Comparison of ENCODE assay signal across 21 mouse cellular contexts in genomic region chr11:81064006-81064405, GRCm38 (mm10).
DNase-seq lines count a peak whose midpoint lies in the region; ATAC-seq and TF ChIP-seq lines count a peak whose summit lies in the region.
"Had no signal": no experiment of that assay in that cellular context is flagged by ENCODE, and none has a peak within 500 bp of the region (broad histone marks: within the 10 kb centered on the region; RNA-seq: fewer than 3 reads in every experiment).

No protein-coding gene starts in this region.

- H3K4me2 ChIP-seq in liver, postnatal 0 days (ENCODE audit: low read depth, low read length): no peak overlapping the region
- H3K4me2 ChIP-seq: hindbrain, embryonic 14.5 days; liver, embryonic 11.5 days had no signal

- H3K27ac ChIP-seq in liver, adult 2 months (replicated peaks; ENCODE audit: insufficient read depth, low read depth, low read length): no peak overlapping the region
- H3K27ac ChIP-seq in liver, postnatal 0 days (ENCODE audit: low read depth): no peak overlapping the region
- no peak overlapping the region for H3K27ac ChIP-seq in hindbrain, embryonic 10.5 days
- H3K27ac ChIP-seq: heart, adult 2 months; hindbrain, embryonic 14.5 days; midbrain, embryonic 10.5 days had no signal

- no peaks in the 10 kb centered on the region for H3K27me3 ChIP-seq in liver, adult 2 months (ENCODE audit: control insufficient read depth, insufficient read depth, low read length)
- no peaks in the 10 kb centered on the region for H3K27me3 ChIP-seq in liver, postnatal 0 days (ENCODE audit: insufficient read depth, low read length)
- H3K27me3 ChIP-seq in hindbrain, embryonic 10.5 days (ENCODE audit: insufficient read depth, poor library complexity, severe bottlenecking): no peaks in the 10 kb centered on the region

- no peaks in the 10 kb centered on the region for H3K79me2 ChIP-seq in liver, adult 2 months (ENCODE audit: control insufficient read depth, insufficient read depth, low read length)

- H3K36me3 ChIP-seq in liver, adult 2 months (ENCODE audit: control insufficient read depth, insufficient read depth, low read length): no peaks in the 10 kb centered on the region
- H3K36me3 ChIP-seq in liver, postnatal 0 days (replicated peaks; ENCODE audit: insufficient read depth, low read length): no peaks in the 10 kb centered on the region
- no peaks in the 10 kb centered on the region for H3K36me3 ChIP-seq in hindbrain, embryonic 10.5 days
- H3K36me3 ChIP-seq: midbrain, embryonic 10.5 days had no signal

- no peak overlapping the region for H3K4me3 ChIP-seq in liver, adult 2 months (ENCODE audit: insufficient read depth, low read depth, low read length)
- H3K4me3 ChIP-seq in liver, postnatal 0 days (ENCODE audit: low read depth, low read length): no peak overlapping the region
- no peak overlapping the region for H3K4me3 ChIP-seq in hindbrain, embryonic 10.5 days
- H3K4me3 ChIP-seq: heart, adult 2 months; midbrain, embryonic 10.5 days had no signal

- DNase-seq in adrenal gland, adult 2 months: peak; percentile 58
- DNase-seq in adrenal gland, postnatal 4 days (ENCODE audit: low spot score in 2 of 2): no peak
- peak; percentile 63 for DNase-seq in liver, adult 2 months (ENCODE audit: extremely low read depth, low read depth, low spot score)
- DNase-seq in liver, postnatal 0 days: no peak
- peak; percentile 43 for DNase-seq in kidney, postnatal 10 days
- peak; percentile 1 for DNase-seq in skeletal muscle tissue, adult 2 months (ENCODE audit: low read depth, low spot score)
- DNase-seq in layer of hippocampus, postnatal 25 days (ENCODE audit: extremely low spot score in 1 of 2, low spot score in 1 of 2): no peak
- DNase-seq in hindbrain, embryonic 10.5 days (ENCODE audit: low spot score): no peak
- DNase-seq: cerebellum, adult 9-11 months; forebrain, postnatal 0 days; gastrocnemius, postnatal 25 days; heart, adult 2 months; layer of hippocampus, adult 9-11 months; lung, adult 18-20 months; lung, postnatal 10 days; right cerebral cortex, postnatal 25 days; thymus, postnatal 25 days had no signal

- H3K4me1 ChIP-seq in liver, adult 2 months (ENCODE audit: control insufficient read depth, insufficient read depth, low read length): no peaks in the 10 kb centered on the region
- no peaks in the 10 kb centered on the region for H3K4me1 ChIP-seq in liver, postnatal 0 days (ENCODE audit: insufficient read depth)
- H3K4me1 ChIP-seq in hindbrain, embryonic 10.5 days (replicated peaks): no peaks in the 10 kb centered on the region

- ATAC-seq in liver, postnatal 0 days: no peak
- ATAC-seq: forebrain, postnatal 0 days; inflammation-experienced regulatory T-cells, adult 6 months had no signal

- TF ChIP-seq POLR2A in liver, adult 2 months (IDR thresholded peaks at IDR 0.05; ENCODE audit: extremely low read depth, insufficient read depth, low read length): no peak

- TF ChIP-seq CTCF in liver, adult 2 months (IDR thresholded peaks at IDR 0.05; ENCODE audit: low read depth, low read length): no peak
- no peak for TF ChIP-seq CTCF in liver, postnatal 0 days (IDR thresholded peaks at IDR 0.05; ENCODE audit: low read depth)

- TF ChIP-seq EP300 in liver, postnatal 0 days (IDR thresholded peaks at IDR 0.05; ENCODE audit: low read depth): no peak

- H3K9ac ChIP-seq in liver, adult 2 months (ENCODE audit: low read depth, low read length): no peak overlapping the region
- H3K9ac ChIP-seq in liver, postnatal 0 days (replicated peaks): no peak overlapping the region
- H3K9ac ChIP-seq: forebrain, postnatal 0 days; hindbrain, embryonic 14.5 days had no signal

- no peaks in the 10 kb centered on the region for H3K9me3 ChIP-seq in liver, postnatal 0 days (ENCODE audit: low read length)
- H3K9me3 ChIP-seq in hindbrain, embryonic 10.5 days: no peaks in the 10 kb centered on the region
- H3K9me3 ChIP-seq: midbrain, embryonic 10.5 days had no signal

- WGBS in liver, adult 2 months: 42% methylated on average over 2 of the region's 2 CpGs
- 74% methylated on average over 2 of the region's 2 CpGs for WGBS in liver, postnatal 0 days (ENCODE audit: insufficient replicate concordance)
- WGBS in hindbrain, embryonic 10.5 days: 90% methylated on average over 2 of the region's 2 CpGs

Comparison
In these comparisons a context has a peak if more than half of its experiments do, and no peak if none do; other contexts are left out.
1. DNase-seq: peak in adrenal gland, adult 2 months (single experiment), liver, adult 2 months (single experiment), kidney, postnatal 10 days (single experiment) and skeletal muscle tissue, adult 2 months (single experiment); none in adrenal gland, postnatal 4 days (0 of 2), liver, postnatal 0 days (single experiment), layer of hippocampus, postnatal 25 days (0 of 2) and hindbrain, embryonic 10.5 days (single experiment).